Mouse (Mus musculus): ENCODE measurements around the gene Fbxo6.
A peak's percentile ranks its signal among the peaks of the same experiment; 100 is the strongest.
"Not testable (repeated sequence)": the region's sequence is repeated elsewhere in the genome, so short reads cannot be mapped to it uniquely, and the experiment has no call there.

The Fbxo6 gene

GRCm38 (mm10) chr4:148151267-148152168, at the start of gene Fbxo6:
Gene Fbxo6, minus strand, starts transcription at chr4:148152140.
- no peaks in the 10 kb centered on the region for H3K9me3 ChIP-seq (ENCODE audit: low read length)
- H3K27me3 ChIP-seq (ENCODE audit: insufficient read depth, low read length): no peaks in the 10 kb centered on the region
- peaks cover 64% of the 10 kb centered on the region for H3K36me3 ChIP-seq (ENCODE audit: insufficient read depth, low read length)
- TF ChIP-seq NANOG (IDR thresholded peaks at IDR 0.05; ENCODE audit: borderline replicate concordance, low read length) (no peak), CTCF (conservative IDR thresholded peaks at IDR 0.05; ENCODE audit: low read length) (peak; percentile 29)
- peak within 1 kb of the TSS; percentile 81 for H3K4me3 ChIP-seq (replicated peaks; ENCODE audit: low read length)
- H3K4me1 ChIP-seq (replicated peaks; ENCODE audit: low read depth, low read length): peaks cover 77% of the 10 kb centered on the region

DNA sequence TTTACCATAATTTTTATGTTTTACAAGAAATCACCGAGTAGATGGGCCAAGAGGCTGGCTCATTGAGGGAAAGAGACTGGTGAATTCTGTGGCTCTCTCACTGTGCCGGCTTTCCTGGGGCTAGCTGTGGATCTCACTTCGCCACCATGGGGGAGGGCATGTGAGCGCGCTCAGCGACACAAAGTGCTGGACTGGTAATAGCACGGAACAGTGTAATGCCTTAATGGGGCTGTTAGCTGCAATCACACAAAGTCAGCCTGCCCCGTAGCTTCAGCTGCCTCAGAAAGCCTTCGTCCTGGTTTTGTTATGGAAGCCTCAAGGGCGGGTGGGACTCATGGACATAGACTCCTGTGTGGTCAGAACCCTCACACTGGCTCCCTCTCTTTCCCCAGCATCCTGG, 46.8 kb upstream of the Fbxo6 start:
- peaks cover 18% of the 10 kb centered on the region for H3K4me1 ChIP-seq (replicated peaks; ENCODE audit: low read depth, low read length)
- no peak overlapping the region for H3K4me3 ChIP-seq (replicated peaks; ENCODE audit: low read length)
- H3K27me3 ChIP-seq (ENCODE audit: insufficient read depth, low read length): peaks cover 6% of the 10 kb centered on the region; the same call in 1 of the 2 replicates
- peaks cover 16% of the 10 kb centered on the region for H3K9me3 ChIP-seq (ENCODE audit: low read length)
- TF ChIP-seq CTCF (conservative IDR thresholded peaks at IDR 0.05; ENCODE audit: low read length) (no peak), POU5F1 (IDR thresholded peaks at IDR 0.05; ENCODE audit: borderline replicate concordance, low read length) (no peak), NANOG (IDR thresholded peaks at IDR 0.05; ENCODE audit: borderline replicate concordance, low read length) (no peak)
- H3K36me3 ChIP-seq (ENCODE audit: insufficient read depth, low read length): no peaks in the 10 kb centered on the region

- no peak overlapping the region for H3K4me3 ChIP-seq (replicated peaks; ENCODE audit: low read length)
- H3K27me3 ChIP-seq (ENCODE audit: insufficient read depth, low read length): peaks cover 6% of the 10 kb centered on the region; the same call in 1 of the 2 replicates
- peaks cover 29% of the 10 kb centered on the region for H3K4me1 ChIP-seq (replicated peaks; ENCODE audit: low read depth, low read length)
- TF ChIP-seq CTCF (conservative IDR thresholded peaks at IDR 0.05; ENCODE audit: low read length) (no peak), NANOG (IDR thresholded peaks at IDR 0.05; ENCODE audit: borderline replicate concordance, low read length) (no peak), POU5F1 (IDR thresholded peaks at IDR 0.05; ENCODE audit: borderline replicate concordance, low read length) (no peak)
- H3K9me3 ChIP-seq (ENCODE audit: low read length): peaks cover 16% of the 10 kb centered on the region
- no peaks in the 10 kb centered on the region for H3K36me3 ChIP-seq (ENCODE audit: insufficient read depth, low read length)
Measured at GRCm38 (mm10) chr4:148194400-148194799, 42.5 kb upstream of the Fbxo6 start.

DNA sequence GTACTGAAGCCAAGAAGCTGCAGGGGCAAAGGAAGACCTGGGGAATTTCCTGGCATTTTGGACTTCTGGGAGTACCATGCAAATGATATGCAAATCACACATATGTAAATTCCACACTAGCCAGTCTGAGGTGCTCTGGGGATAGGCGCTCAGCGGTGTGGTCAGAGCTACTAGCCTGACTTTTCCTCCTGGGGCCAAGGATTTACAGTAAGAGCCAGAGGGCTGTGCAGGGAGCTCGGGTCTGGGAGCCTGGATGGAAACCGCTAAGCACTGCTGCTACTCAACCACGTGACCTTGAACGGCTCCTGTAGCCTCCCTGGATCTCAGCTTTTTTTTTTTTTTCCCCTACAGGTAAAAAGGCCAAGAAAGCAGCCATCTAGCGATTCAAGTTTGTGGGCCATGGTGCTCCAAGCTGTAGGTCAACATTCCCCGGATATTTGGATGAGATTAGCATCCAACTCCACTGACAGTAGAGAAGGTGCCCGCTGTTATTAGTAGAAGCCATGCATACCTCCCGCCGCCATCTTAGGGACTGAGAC, 40.8 kb upstream of the Fbxo6 start:
- TF ChIP-seq NANOG (IDR thresholded peaks at IDR 0.05; ENCODE audit: borderline replicate concordance, low read length) (no peak), POU5F1 (IDR thresholded peaks at IDR 0.05; ENCODE audit: borderline replicate concordance, low read length) (no peak), CTCF (conservative IDR thresholded peaks at IDR 0.05; ENCODE audit: low read length) (no peak)
- Histone ChIP-seq H3K9me3 (ENCODE audit: low read length) (peaks cover 16% of the 10 kb centered on the region), H3K4me1 (replicated peaks; ENCODE audit: low read depth, low read length) (peaks cover 30% of the 10 kb centered on the region), H3K36me3 (ENCODE audit: insufficient read depth, low read length) (no peaks in the 10 kb centered on the region), H3K4me3 (replicated peaks; ENCODE audit: low read length) (peak overlapping the region; percentile 57), H3K27me3 (ENCODE audit: insufficient read depth, low read length) (no peaks in the 10 kb centered on the region)

GRCm38 (mm10) chr4:148188767-148189166, 36.8 kb upstream of the Fbxo6 start:
- H3K4me3 ChIP-seq (replicated peaks; ENCODE audit: low read length); H3K27me3 ChIP-seq (ENCODE audit: insufficient read depth, low read length): not testable (repeated sequence)

DNA sequence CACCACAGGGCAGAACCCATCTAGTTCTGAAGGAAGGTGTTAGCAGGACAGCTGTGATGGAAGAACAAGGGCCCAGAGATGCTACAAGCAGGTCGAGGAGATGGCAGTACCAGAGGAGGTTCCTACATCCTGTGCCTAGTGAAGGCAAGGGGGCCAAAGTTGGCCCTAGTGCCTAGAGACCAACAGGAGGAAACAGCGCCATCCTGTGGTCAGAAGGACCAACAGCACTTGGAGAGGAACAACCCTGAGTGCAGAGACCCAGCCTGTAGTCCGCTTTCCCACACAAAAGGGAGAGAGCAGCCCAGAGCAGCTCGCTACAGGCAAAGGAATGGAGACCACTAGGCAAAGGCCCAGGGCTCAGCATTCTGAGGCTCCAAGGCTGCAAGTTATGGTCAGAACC, 33.9 kb upstream of the Fbxo6 start:
- TF ChIP-seq CTCF (conservative IDR thresholded peaks at IDR 0.05; ENCODE audit: low read length) (peak; percentile 83), NANOG (IDR thresholded peaks at IDR 0.05; ENCODE audit: borderline replicate concordance, low read length) (no peak)
- Histone ChIP-seq H3K36me3 (ENCODE audit: insufficient read depth, low read length) (no peaks in the 10 kb centered on the region), H3K4me3 (replicated peaks; ENCODE audit: low read length) (peak overlapping the region; percentile 35; the same call in 1 of the 2 replicates), H3K27me3 (ENCODE audit: insufficient read depth, low read length) (no peaks in the 10 kb centered on the region), H3K4me1 (replicated peaks; ENCODE audit: low read depth, low read length) (peaks cover 41% of the 10 kb centered on the region), H3K9me3 (ENCODE audit: low read length) (no peaks in the 10 kb centered on the region)

More at GRCm38 (mm10) chr4:148188767-148189166, 36.8 kb upstream of the Fbxo6 start:
- H3K36me3 ChIP-seq (ENCODE audit: insufficient read depth, low read length); H3K9me3 ChIP-seq (ENCODE audit: low read length): not testable (repeated sequence)
- peaks cover 48% of the 10 kb centered on the region for H3K4me1 ChIP-seq (replicated peaks; ENCODE audit: low read depth, low read length)

- H3K4me1 ChIP-seq (replicated peaks; ENCODE audit: low read depth, low read length): peaks cover 40% of the 10 kb centered on the region
- no peaks in the 10 kb centered on the region for H3K36me3 ChIP-seq (ENCODE audit: insufficient read depth, low read length)
- 0 out of 2 replicates have a peak, but pooled peaks cover under 1% of the 10 kb centered on the region for H3K27me3 ChIP-seq (ENCODE audit: insufficient read depth, low read length)
- no peaks in the 10 kb centered on the region for H3K9me3 ChIP-seq (ENCODE audit: low read length)
- no peak for TF ChIP-seq CTCF (conservative IDR thresholded peaks at IDR 0.05; ENCODE audit: low read length)
- no peak for TF ChIP-seq NANOG (IDR thresholded peaks at IDR 0.05; ENCODE audit: borderline replicate concordance, low read length)
- no peak for TF ChIP-seq POU5F1 (IDR thresholded peaks at IDR 0.05; ENCODE audit: borderline replicate concordance, low read length)
- peak overlapping the region; percentile 43; the same call in 1 of the 2 replicates for H3K4me3 ChIP-seq (replicated peaks; ENCODE audit: low read length)
Measured at GRCm38 (mm10) chr4:148184564-148184963, 32.6 kb upstream of the Fbxo6 start.

DNA sequence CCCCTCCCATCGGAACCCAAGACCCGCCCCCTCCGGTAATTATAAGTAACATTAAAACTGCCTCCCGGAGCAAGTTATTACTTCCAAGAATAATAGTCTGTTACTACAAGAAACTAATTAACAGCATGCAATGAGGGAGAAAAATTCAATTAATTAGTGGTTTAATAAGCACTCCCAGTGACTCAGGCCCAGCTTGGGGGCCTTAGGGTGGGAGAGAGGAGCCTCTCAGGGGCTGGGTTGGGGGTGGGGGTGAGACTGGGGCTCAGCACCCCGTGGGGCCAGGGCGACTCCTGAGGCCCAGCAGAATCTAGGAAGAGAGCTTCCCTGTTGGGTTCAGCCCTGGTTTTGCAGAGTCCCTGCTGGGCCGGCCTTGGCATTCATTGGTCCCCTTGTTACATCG, 30.4 kb upstream of the Fbxo6 start:
- Histone ChIP-seq H3K27me3 (ENCODE audit: insufficient read depth, low read length) (peaks cover 14% of the 10 kb centered on the region), H3K36me3 (ENCODE audit: insufficient read depth, low read length) (no peaks in the 10 kb centered on the region), H3K9me3 (ENCODE audit: low read length) (no peaks in the 10 kb centered on the region), H3K4me3 (replicated peaks; ENCODE audit: low read length) (0 out of 2 replicates have a peak overlapping the region, but pooled peaks have one; percentile 17), H3K4me1 (replicated peaks; ENCODE audit: low read depth, low read length) (peaks cover 38% of the 10 kb centered on the region)
- TF ChIP-seq NANOG (IDR thresholded peaks at IDR 0.05; ENCODE audit: borderline replicate concordance, low read length) (no peak), POU5F1 (IDR thresholded peaks at IDR 0.05; ENCODE audit: borderline replicate concordance, low read length) (no peak), CTCF (conservative IDR thresholded peaks at IDR 0.05; ENCODE audit: low read length) (no peak)
